Mouse (Mus musculus) monocyte, adult 5-6 weeks (primary cell): Measurements from ENCODE around the gene Clasp2. TPM values are rescaled to one million over a fixed set of nuclear protein-coding genes. Genes with fewer than 3 reads are reported as not detected.

Experiments
- ATAC-seq: fragments of 153-309, 156-312 bp; replicated peaks from 2 replicates; pipeline ENCODE4 v1.8.0; 2017; ENCODE audit warnings: mild to moderate bottlenecking; ENCODE audit not compliant: low TSS enrichment, insufficient number of reproducible peaks, severe bottlenecking, poor library complexity, low FRiP score
- total RNA-seq: library from RNA; stranded (forward); fragments of 200-1000, 200-491, 200-594 nt; gene quantifications from 3 replicates; pipeline ENCODE4 v1.2.3, GENCODE M21; 2017

The Clasp2 gene
- total RNA-seq, 1 experiment from 2014 or later: 42.1 TPM

DNA sequence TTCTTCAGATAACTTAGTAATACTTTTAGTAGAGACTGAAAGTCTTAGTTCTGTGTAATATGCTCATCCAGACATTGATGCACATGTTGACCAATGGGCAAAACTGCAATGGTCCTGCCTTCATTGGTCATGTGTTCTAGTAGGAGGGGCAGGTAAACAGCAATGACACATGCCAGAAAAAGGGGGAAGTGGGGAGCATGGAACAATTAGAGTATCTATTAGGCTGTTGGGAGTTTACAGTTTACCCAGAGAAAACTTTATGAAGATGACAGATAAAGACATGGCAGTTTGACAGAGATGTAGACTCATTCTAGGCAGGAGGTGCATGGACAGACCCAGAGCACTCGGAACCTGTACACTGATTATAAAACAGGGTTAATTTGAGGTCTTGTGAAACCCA is 64.1 kb downstream of the Clasp2 start:
- ATAC-seq: peak; percentile 85

DNA sequence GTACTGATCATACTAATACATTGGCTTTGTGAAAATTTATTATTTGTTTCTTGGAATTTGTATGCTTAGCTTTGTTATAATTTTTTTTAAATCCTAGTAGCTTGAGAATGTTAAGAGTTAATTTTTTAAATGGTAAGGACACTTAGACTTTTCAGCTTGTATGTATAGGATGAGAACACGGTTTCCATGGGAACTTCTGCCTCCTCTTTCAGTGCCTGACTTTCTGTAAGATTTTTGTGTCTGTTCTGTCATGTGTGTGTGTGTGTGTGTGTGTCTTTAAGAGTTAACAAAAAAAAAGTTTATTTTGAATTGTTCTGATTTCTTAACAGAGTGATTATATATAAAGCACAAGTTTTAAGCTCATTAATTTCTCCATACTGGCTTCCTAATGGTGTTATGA is 70.1 kb downstream of the Clasp2 start:
- ATAC-seq: no peak

DNA sequence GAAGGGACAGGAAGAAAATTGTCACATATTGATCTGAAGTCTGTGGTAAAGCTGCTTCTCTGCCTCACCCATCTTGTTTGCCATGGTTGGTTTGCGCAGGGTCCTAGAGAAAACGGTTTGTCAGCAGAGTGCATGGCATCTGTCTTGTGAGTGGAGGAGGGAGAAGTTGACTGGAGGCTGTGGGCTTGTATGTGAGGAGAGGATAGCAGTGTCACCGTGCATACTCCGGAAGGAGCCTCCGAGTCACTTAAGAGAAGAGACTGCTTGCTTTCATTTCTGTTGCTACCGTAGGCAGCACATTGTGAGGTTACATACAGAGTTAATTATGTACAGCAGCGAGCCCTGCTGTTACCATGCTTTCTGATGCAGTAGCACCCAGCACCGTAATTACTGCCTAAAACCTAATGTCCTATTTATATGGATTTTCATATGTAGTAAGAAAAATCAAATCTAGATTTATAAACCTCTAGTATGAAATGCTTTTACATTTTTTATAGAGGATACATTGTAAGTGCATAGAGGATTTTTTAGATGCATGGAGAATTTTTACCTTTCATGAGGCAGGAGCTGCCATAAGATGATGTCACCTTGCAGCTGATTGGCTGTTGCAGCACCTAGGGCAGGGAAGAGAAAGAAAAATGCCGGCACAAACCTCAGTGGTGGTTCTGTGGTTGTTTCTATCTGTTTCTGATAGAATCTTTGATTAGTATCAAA is 70.8 kb downstream of the Clasp2 start:
- ATAC-seq: 0 out of 2 replicates have a peak, but pooled peaks have one; percentile 40

DNA sequence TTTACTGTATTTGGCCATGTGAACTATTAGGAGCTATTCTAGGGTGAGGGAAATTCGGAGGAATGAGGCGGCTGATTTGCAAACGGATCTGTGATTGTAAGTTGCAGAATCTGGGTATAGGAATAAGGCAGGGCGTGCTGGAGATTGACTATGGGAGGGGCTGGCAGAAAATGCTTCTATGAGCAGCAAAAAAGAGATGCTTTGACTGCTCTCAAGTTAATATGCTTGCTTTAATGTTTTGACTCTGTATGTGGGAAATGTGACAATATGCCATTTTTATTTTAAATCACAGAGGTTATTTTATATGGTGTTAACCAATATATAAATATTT is 71.4 kb downstream of the Clasp2 start:
- no peak for ATAC-seq

DNA sequence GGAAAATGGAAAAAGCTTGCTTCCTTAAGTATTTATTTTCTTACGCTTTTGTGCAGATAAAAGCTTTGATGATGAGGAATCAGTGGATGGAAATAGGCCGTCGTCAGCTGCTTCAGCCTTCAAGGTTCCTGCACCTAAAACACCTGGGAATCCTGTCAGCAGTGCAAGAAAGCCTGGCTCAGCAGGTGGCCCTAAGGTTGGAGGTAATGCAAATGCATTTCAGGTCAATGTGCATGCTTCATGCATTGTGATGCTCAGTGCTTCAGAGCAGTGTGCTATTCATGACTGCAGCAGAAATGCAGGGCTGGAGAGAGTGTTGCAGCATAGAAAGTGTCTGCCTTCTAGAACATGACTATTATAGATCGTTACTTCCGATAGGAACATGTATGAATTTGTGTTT is 71.8 kb downstream of the Clasp2 start:
- ATAC-seq: no peak

DNA sequence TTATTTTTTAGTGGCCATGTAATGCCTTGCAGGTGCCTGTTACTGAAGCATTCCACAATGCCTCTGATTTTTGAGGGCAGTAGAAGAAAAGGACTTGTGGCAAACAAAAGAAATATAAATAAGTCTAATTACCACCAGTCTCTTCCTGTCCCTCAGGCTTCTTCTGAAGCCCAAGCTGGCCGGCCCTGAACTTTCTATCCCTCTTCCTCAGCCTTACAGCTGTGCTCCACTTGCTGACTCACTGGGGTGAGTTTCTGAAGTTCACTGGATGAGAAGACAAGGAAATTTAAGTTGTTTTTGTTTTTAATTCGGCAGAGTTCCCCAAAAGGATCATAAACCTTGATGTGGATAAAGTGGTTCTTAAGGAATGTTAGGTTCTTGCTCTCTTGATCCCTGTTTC is 74.6 kb downstream of the Clasp2 start:
- ATAC-seq: no peak

DNA sequence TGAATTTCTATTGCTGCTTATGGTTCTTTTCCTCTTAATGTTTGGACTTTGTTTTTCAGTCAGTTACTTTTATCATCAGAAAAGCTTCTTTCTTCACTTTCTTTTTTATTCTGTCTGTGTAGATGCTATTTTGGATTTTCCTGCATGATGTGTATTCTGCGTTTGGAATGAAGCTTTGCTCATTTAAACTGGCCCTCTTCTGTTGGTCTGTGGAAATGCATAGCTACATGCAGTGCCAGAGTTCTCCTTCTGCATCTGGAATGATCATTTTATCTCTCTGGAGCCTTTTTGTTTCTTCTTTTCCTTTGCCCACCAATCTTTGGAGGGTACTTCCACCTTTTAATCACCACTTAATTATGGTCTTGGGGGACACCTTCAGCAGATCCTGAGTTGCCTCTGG is 80.9 kb downstream of the Clasp2 start:
- ATAC-seq: no peak

DNA sequence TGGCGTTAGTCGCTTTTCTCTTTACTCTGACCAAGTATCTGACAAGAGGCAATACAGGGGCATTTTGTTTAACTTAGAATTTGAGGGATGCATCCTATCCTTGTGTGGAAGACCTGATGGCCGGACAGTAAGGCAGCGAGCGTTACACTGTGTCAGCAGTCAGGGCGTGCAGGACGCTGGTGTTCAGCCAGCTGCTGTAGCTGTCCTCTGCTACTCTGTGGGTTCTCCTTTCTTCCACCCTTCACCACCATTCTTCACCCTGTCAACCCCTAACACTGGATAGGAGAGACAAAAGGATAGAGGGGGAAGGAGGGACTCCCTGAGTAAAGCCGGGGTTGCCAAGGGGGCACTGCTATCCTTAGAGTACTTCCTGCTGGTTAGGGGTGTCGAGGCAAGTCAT is 87.4 kb downstream of the Clasp2 start:
- no peak for ATAC-seq

DNA sequence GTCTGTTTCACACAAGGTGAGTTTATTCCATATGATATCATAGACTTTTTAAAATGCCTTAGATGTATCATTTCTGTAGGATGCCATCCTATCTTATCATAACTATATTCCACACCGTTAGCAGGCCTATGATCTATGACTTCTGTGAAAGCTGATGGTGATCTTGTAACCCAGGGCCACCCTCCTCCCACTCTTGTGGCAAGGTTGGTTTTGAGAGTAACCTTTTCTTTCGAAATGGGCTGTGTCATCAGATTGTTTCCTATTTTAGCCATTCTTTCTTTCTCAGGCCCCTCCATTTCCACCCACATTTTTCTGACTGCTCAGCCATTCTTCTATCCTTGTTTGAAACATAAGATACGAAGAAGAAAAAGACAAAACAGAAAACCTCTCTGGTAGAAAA is 88.9 kb downstream of the Clasp2 start:
- ATAC-seq: no peak

DNA sequence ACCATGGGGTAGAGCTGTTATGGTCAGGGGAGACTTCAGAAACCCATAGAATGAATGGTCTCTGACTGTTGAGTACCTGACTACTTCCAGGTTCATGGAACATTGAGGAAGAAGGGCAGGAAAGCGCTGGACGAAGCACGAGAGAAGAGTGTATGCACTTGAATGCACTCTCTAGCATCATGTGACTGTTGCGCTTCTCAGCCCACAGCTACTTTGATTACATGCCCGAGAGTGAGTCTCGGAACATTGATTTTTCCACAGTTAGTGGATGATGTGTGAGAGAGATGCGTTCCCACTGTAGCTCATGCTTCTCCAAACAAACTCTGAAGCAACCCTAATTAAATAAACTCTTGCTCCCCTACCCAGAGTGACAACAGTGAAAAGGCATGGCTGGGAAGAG is 92.2 kb downstream of the Clasp2 start:
- ATAC-seq: no peak

DNA sequence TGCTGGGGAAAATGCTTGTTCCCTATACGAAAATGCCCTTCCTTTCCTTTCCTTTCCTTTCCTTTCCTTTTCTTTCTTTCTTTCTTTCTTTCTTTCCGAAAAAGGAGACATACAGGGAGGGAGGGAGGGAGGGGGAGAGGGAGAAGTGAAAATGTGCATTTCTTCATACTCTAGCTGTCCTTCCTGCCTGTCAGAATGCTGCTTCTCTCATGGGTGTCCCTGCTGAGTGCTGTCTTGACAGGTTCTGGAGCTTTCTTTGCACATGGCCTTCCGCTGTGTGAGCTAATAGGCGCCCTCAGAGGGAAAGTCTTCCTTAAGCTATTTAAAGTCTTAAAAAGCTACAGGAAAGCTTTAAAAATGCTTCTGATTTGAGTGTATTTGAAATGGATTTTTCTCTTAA is 95.7 kb downstream of the Clasp2 start:
- no peak for ATAC-seq

DNA sequence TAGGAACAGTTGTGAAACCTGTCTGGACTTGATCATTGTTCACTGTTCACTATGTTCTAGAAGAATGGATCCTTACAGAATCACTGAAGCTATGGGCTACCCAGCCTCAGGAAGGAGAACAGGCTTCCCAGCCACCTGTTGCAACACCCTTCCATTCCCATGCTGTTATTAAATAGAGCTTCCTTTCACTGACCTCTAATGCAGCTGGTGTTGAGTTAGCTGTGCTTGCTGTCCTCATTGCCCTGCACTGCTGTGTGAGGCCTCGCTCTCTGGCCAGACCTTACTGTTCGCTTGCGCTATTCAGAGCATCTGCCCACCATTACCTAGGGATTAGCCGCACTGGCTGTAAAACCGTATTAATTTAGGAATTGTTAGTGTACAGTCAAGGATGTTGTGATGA is 96.2 kb downstream of the Clasp2 start:
- no peak for ATAC-seq

DNA sequence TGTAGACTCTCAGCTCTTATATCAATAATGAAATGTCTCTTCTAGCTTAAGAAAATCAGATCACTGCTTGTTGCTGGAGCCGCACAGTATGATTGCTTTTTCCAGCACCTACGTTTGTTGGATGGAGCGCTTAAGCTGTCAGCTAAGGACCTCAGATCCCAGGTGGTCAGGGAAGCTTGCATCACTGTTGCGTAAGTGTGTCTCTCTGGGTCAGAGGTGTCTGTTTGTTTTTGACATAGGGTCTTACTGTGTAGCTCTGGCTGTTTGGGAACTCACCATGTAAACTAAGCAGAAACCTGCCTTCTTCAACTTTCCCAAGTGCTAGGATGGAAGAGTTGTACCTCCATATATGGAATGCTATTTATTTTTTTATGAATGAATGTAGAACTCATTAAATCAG is 102.8 kb downstream of the Clasp2 start:
- ATAC-seq: no peak

DNA sequence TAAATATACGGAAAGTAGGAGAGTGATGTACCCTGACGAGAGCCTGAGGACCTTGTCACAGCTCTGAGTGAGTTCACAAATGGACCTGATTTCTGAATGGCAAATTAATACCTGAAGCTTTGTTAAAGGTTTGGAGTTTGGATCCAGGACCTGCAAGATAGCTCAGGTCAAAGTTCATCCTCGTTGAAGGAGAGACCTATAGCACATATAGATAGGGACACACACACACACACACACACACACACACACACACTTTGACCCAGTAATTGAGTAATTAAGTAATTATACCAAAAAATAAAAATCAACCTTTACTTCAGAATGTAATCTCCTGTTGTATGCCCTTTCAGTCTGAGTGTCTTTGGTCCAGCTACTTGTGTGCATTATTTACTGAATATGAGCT is 114.2 kb downstream of the Clasp2 start:
- ATAC-seq: no peak

DNA sequence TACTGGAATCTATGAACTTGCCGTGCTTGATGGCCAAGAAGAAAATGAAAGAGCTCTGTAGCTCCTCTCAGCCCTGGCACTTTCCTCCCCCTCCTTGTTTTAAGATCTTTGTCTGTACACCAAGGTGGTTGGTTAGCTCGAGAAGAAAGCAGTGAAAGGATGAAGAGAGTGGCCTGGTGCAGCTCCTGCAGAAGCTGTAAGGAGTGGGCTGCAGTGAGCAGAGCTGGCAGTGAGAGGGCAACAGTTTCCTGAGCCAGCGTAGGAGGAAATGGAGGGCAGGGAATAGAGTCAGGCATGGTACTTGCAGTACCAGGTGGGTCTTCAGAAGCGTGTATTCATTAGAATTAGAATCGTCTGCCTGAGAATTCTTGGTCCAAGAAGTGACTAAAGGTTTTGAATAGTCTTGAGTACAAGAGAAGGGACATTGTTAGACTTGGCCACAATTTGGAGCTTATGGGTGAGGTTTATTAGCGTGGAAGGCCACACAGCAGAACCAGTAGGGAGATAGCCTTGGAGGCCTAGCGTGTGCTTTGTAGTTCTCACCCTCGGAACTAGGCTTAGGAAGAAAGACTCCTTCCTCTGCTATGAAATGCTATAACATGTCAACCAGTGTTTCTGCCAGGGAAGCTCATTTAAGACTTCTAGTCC is 116.1 kb downstream of the Clasp2 start:
- no peak for ATAC-seq

DNA sequence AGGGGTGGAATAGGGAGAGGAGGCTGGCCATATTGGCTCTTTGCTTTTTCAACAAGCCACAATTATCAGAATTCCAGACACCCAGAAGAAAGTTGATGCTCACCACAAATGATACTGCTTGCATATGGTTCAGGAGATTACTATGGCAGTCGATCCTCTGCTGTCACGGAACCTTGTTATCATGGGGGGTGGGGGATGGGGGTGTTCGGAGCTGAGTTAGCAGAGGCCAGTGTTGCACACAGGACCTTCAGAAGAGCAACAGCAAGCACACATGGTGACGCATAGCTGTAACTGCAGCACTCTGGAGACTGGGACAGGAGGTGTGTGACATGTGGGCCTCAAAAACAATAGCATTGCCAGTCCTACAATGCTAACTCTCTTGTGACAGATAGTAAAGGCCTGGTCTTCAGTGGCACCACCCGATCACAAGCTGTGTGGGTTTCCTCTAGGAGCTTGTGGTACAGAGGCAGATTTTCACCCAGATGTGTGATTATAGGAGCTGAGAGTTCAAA is 116.7 kb downstream of the Clasp2 start:
- no peak for ATAC-seq

DNA sequence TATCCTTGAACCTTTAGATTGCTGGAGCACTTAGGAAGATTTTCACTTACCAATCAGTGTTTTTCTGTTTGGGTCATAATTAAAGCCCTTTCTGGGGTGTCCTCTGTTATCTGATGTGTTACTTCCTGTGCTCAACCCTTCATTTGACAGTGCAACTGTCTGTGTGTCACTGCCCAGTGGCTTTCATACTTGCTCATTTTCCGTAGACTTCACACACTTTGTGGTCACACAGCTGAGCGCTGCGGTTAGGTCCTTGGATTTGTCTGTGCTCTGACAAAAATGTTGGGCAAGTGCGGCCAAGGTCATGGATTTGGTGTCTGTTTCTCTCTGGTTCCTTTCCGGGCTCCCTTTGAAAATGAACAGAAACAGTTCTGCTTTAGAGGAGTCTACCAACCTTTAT is 118.1 kb downstream of the Clasp2 start:
- ATAC-seq: 0 out of 2 replicates have a peak, but pooled peaks have one; percentile 35

DNA sequence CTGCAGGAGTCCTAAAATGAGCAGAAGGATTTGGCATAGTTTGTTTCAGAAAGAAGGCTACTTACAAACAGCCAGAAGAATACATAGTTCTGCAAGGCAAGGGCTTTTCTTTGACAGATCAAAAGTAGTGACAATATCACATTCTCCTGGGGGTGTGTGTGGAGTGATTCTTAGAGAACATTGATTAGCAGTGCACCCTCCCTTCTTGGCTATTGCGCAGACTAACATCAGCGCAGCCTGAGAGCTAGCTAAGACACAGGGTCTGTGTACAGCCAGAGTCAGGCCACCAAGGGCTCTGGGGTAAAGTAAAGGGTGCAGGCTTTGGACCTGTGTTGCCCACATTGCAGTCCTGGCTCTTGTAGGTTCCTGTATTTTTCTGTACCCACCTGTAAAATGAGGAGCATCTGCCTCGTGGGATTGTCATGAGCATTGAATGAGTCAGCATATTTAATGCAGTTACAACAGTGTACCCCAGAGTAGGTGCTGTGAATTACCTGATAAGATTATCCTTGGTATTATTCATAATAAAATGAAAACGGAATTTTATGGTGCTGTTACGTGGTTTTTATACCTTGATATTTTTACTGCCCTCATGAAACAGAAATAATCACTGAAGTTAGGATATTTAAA is 122.2 kb downstream of the Clasp2 start:
- ATAC-seq: no peak

DNA sequence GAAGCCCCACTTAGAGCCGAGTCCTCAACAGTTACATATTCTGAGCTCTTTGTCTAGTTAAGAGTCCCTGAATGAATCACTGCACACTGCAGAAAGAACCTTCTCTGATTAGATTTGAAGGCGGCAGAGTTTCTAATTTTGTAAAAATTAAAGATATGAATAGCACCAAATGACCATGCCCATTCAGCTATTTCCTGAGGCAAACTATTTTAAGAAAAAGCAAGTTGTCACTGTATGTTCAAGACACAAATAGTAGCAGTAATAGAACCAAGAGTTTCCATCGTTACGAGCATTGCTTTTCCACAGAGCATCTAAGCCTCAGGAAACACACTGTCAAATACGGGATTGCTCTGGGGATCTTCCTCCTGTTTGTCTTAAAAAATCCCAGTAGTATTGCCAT is 126.7 kb downstream of the Clasp2 start:
- ATAC-seq: no peak

DNA sequence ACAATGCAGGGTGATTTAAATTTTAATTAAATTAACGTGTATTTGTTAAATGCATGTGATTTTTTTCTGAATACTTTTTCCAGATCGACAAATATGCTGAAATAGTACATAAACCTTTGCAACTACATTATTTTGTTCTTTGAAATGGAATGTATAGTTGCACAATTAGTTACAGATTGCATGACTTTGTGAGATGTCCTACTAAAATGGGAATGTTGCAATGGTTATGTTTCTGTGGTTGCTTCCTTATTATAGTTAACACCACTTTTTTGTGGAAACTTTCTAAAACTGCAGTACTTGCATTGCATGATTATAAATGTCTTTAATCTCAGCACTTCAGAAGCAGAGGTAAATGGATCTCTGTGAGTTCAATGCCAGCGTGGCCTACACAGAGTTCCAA is 153.6 kb downstream of the Clasp2 start:
- no peak for ATAC-seq
